ENCODE assay signal across 30 mouse cellular contexts in genomic region chr5:4417761-4418160, GRCm38 (mm10).
DNase-seq lines count a peak whose midpoint lies in the region; ATAC-seq and TF ChIP-seq lines count a peak whose summit lies in the region.
"Had no signal": no experiment of that assay in that cellular context is flagged by ENCODE, and none has a peak within 500 bp of the region (broad histone marks: within the 10 kb centered on the region; RNA-seq: fewer than 3 reads in every experiment).

No protein-coding gene starts in this region.

- no peak overlapping the region for H3K9ac ChIP-seq in hindbrain, postnatal 0 days (replicated peaks; ENCODE audit: low read length)
- H3K9ac ChIP-seq: embryonic facial prominence, embryonic 15.5 days; forebrain, embryonic 13.5 days; limb, embryonic 13.5 days; lung, embryonic 15.5 days; midbrain, embryonic 15.5 days; neural tube, embryonic 12.5 days had no signal

- H3K4me3 ChIP-seq in hindbrain, postnatal 0 days (ENCODE audit: low read length) = no peak overlapping the region
- no peak overlapping the region for H3K4me3 ChIP-seq in hindbrain, embryonic 10.5 days
- H3K4me3 ChIP-seq: embryonic facial prominence, embryonic 10.5 days; embryonic facial prominence, embryonic 15.5 days; forebrain, embryonic 13.5 days; layer of hippocampus, adult 2 months; limb, embryonic 13.5 days; lung, embryonic 15.5 days; midbrain, embryonic 10.5 days; midbrain, embryonic 15.5 days; myocyte; neural tube, embryonic 12.5 days had no signal

- WGBS in hindbrain, postnatal 0 days = 51% methylated on average over 1 of the region's 1 CpGs
- WGBS in hindbrain, embryonic 10.5 days = 84% methylated on average over 1 of the region's 1 CpGs

- no peak for TF ChIP-seq CTCF in hindbrain, postnatal 0 days (IDR thresholded peaks at IDR 0.05; ENCODE audit: low read depth)

- H3K36me3 ChIP-seq in hindbrain, postnatal 0 days (ENCODE audit: insufficient read depth, low read length) = no peaks in the 10 kb centered on the region
- H3K36me3 ChIP-seq in hindbrain, embryonic 10.5 days = no peaks in the 10 kb centered on the region
- H3K36me3 ChIP-seq: embryonic facial prominence, embryonic 10.5 days; embryonic facial prominence, embryonic 15.5 days; limb, embryonic 13.5 days; lung, embryonic 15.5 days; midbrain, embryonic 10.5 days; midbrain, embryonic 15.5 days; neural tube, embryonic 12.5 days had no signal

- DNase-seq in hindbrain, postnatal 0 days (ENCODE audit: low spot score) = peak; percentile 32
- DNase-seq in hindbrain, embryonic 10.5 days (ENCODE audit: low spot score) = no peak
- DNase-seq in cerebellum, adult 18-20 months = peak; percentile 39 to 50
- peak; percentile 56 for DNase-seq in cerebellum, adult 9-10 months
- peak; percentile 34 to 35 for DNase-seq in cerebellum, postnatal 36 days
- no peak for DNase-seq in layer of hippocampus, adult 9-10 months (ENCODE audit: low spot score)
- DNase-seq: adrenal gland, adult 8-10 months; B cell, adult 2 months; gastrocnemius, postnatal 14 days; heart, postnatal 14 days; kidney, adult 2 months; kidney, postnatal 36 days; layer of hippocampus, postnatal 36 days; right cerebral cortex, adult 18-20 months; spleen, adult 18-20 months; thymus, postnatal 14 days had no signal

- no peaks in the 10 kb centered on the region for H3K27me3 ChIP-seq in hindbrain, postnatal 0 days (ENCODE audit: insufficient read depth, low read length)
- H3K27me3 ChIP-seq in hindbrain, embryonic 10.5 days (ENCODE audit: insufficient read depth, poor library complexity, severe bottlenecking) = no peaks in the 10 kb centered on the region
- H3K27me3 ChIP-seq: CH12.LX; embryonic facial prominence, embryonic 15.5 days; forebrain, embryonic 13.5 days; limb, embryonic 13.5 days; lung, embryonic 15.5 days; midbrain, embryonic 15.5 days; neural tube, embryonic 12.5 days had no signal

- H3K4me2 ChIP-seq in hindbrain, postnatal 0 days (ENCODE audit: low read depth, low read length) = no peak overlapping the region
- H3K4me2 ChIP-seq: embryonic facial prominence, embryonic 15.5 days; forebrain, embryonic 13.5 days; limb, embryonic 13.5 days; liver, embryonic 11.5 days; lung, embryonic 15.5 days; midbrain, embryonic 15.5 days; neural tube, embryonic 12.5 days had no signal

- no peaks in the 10 kb centered on the region for H3K9me3 ChIP-seq in hindbrain, postnatal 0 days (ENCODE audit: low read length)
- H3K9me3 ChIP-seq in hindbrain, embryonic 10.5 days = no peaks in the 10 kb centered on the region
- H3K9me3 ChIP-seq: embryonic facial prominence, embryonic 10.5 days; embryonic facial prominence, embryonic 15.5 days; forebrain, embryonic 13.5 days; limb, embryonic 13.5 days; lung, embryonic 15.5 days; midbrain, embryonic 10.5 days; midbrain, embryonic 15.5 days; neural tube, embryonic 12.5 days had no signal

- no peaks in the 10 kb centered on the region for H3K4me1 ChIP-seq in hindbrain, postnatal 0 days (ENCODE audit: insufficient read depth, low read length)
- no peaks in the 10 kb centered on the region for H3K4me1 ChIP-seq in hindbrain, embryonic 10.5 days (replicated peaks)
- H3K4me1 ChIP-seq: embryonic facial prominence, embryonic 10.5 days; embryonic facial prominence, embryonic 15.5 days; forebrain, embryonic 13.5 days; limb, embryonic 13.5 days; lung, embryonic 15.5 days; midbrain, embryonic 10.5 days; midbrain, embryonic 15.5 days; neural tube, embryonic 12.5 days had no signal

- ATAC-seq in hindbrain, postnatal 0 days = peak; percentile 56
- no peak for ATAC-seq in CD4-positive, CD25-positive, alpha-beta regulatory T cell, adult 4 months
- ATAC-seq: activated CD4-positive, CD25-positive, alpha-beta regulatory T cell, adult 4 months; forebrain, embryonic 13.5 days; midbrain, embryonic 15.5 days had no signal

- H3K27ac ChIP-seq in hindbrain, postnatal 0 days = no peak overlapping the region
- H3K27ac ChIP-seq in hindbrain, embryonic 10.5 days = no peak overlapping the region
- H3K27ac ChIP-seq: embryonic facial prominence, embryonic 10.5 days; embryonic facial prominence, embryonic 15.5 days; forebrain, embryonic 13.5 days; layer of hippocampus, adult 2 months; limb, embryonic 13.5 days; lung, embryonic 15.5 days; midbrain, embryonic 10.5 days; midbrain, embryonic 15.5 days; neural tube, embryonic 12.5 days had no signal

Comparison
In these comparisons a context has a peak if more than half of its experiments do, and no peak if none do; other contexts are left out.
1. DNase-seq: peak in hindbrain, postnatal 0 days (single experiment), cerebellum, adult 18-20 months (2 of 2), cerebellum, adult 9-10 months (single experiment) and cerebellum, postnatal 36 days (2 of 2); none in hindbrain, embryonic 10.5 days (single experiment) and layer of hippocampus, adult 9-10 months (single experiment).